Mouse (Mus musculus) limb, embryonic 14.5 days (tissue): ENCODE data around the gene Unc13b. TPM values are rescaled to one million over a fixed set of nuclear protein-coding genes. Genes with fewer than 3 reads are reported as not detected.

ENCODE experiments used
- ATAC-seq: fragments of 200-750 bp; cut with Nextera tagmentation; 2 replicates; pipeline ENCODE4 v1.8.0; 2017; ENCODE audit warnings: low read depth, moderate number of reproducible peaks, moderate TSS enrichment; ENCODE audit not compliant: low FRiP score
- DNase-seq: peaks from one replicate; pipeline ENCODE4 v3.0.0-alpha.2; 2015; ENCODE audit warnings: low spot score
- H3K27ac ChIP-seq: fragments of 300-500 bp; sonication (generic); replicated peaks from 2 replicates; pipeline ENCODE4 v1.5.1; 2014; ENCODE audit warnings: low read depth, mild to moderate bottlenecking, low read length, moderate library complexity, mixed read lengths
- H3K27me3 ChIP-seq: fragments of 300-500 bp; sonication (generic); 2 replicates; pipeline ENCODE4 v1.6.1; 2014; ENCODE audit warnings: low read length, mixed read lengths; ENCODE audit not compliant: control insufficient read depth, insufficient read depth
- H3K36me3 ChIP-seq: fragments of 300-500 bp; sonication (generic); 2 replicates; pipeline ENCODE4 v1.6.1; 2014; ENCODE audit warnings: mild to moderate bottlenecking, low read length, moderate library complexity, mixed read lengths; ENCODE audit not compliant: control insufficient read depth, insufficient read depth
- H3K4me1 ChIP-seq: fragments of 300-500 bp; sonication (generic); 2 replicates; pipeline ENCODE4 v1.6.1; 2014; ENCODE audit warnings: antibody characterized with exemption, low read length, mixed read lengths; ENCODE audit not compliant: control insufficient read depth, insufficient read depth
- H3K4me2 ChIP-seq: fragments of 300-500 bp; sonication (generic); replicated peaks from 2 replicates; pipeline ENCODE4 v1.6.1; 2014; ENCODE audit warnings: low read depth, mild to moderate bottlenecking, low read length, moderate library complexity; ENCODE audit not compliant: severe bottlenecking
- H3K4me3 ChIP-seq: fragments of 300-500 bp; sonication (generic); replicated peaks from 2 replicates; pipeline ENCODE4 v1.5.1; 2014; ENCODE audit warnings: low read length
- H3K9ac ChIP-seq: fragments of 300-500 bp; sonication (generic); 2 replicates; pipeline ENCODE4 v1.6.1; 2014; ENCODE audit warnings: mild to moderate bottlenecking, low read depth, low read length, moderate library complexity; ENCODE audit not compliant: severe bottlenecking
- H3K9me3 ChIP-seq: fragments of 300-500 bp; sonication (generic); 2 replicates; pipeline ENCODE4 v1.6.1; 2016; ENCODE audit warnings: low read length; ENCODE audit not compliant: control insufficient read depth
- POLR2A ChIP-seq: fragments of 200-500 bp; IDR thresholded peaks from 2 replicates; pipeline ENCODE4 v1.8.0; 2012; ENCODE audit warnings: inconsistent platforms, mild to moderate bottlenecking, moderate library complexity, borderline replicate concordance; ENCODE audit not compliant: insufficient read depth, insufficient read length; ENCODE audit errors: extremely low read depth
- WGBS: fragments of 180-500 bp; shearing (Covaris S2); extraction: QIAGEN DNeasy Blood & Tissue Kit; methylation state at CpG from one replicate; pipeline ENCODE4 v1.1.7; 2014; 5-methylcytosine and 5-hydroxymethylcytosine counted together
- polyA plus RNA-seq, 2 experiments: library from polyadenylated mRNA; depleted of rRNA in 1 of 2; stranded (reverse) in 1 of 2; unstranded in 1 of 2; fragments of >200 nt; fragmentation: Nextera tagmentation in 1 of 2; extraction: Ambion mirVana in 1 of 2; gene quantifications; 2 replicates each; pipeline versions ENCODE4 v1.2.1 to v1.2.3; 2012 to 2014

Gene Unc13b
- polyA plus RNA-seq, 2 experiments: 2.5 to 7.2 TPM

- no peak for ATAC-seq
- Histone ChIP-seq H3K27me3 (no peaks in the 10 kb centered on the region), H3K4me2 (no peak overlapping the region), H3K9ac (no peak overlapping the region), H3K9me3 (no peaks in the 10 kb centered on the region), H3K36me3 (no peaks in the 10 kb centered on the region), H3K4me3 (no peak overlapping the region), H3K27ac (no peak overlapping the region), H3K4me1 (no peaks in the 10 kb centered on the region)
- no peak for DNase-seq
- no peak for TF ChIP-seq POLR2A
- WGBS: 35% methylated on average over 11 of the region's 11 CpGs
These were observed 251.1 kb downstream of the Unc13b start for GRCm38 (mm10) chr4:43309696-43310338.

Other genes with a start within 250 kb of the Unc13b start
- gene Fam205a1, start 205.1 kb upstream of the Unc13b start, polyA plus RNA-seq (2012; rRNA removed): not detected in 2 replicates
- 0.06 TPM in 2 replicates for gene Fam205a1, start 205.1 kb upstream of the Unc13b start, polyA plus RNA-seq (2014; fragmentation: Nextera tagmentation; extraction: Ambion mirVana)
- 0.01 TPM in 1 of 2 replicates, not detected in the other for gene Gm12394, start 202.2 kb upstream of the Unc13b start, polyA plus RNA-seq (2012; rRNA removed)
- gene Gm12394, start 202.2 kb upstream of the Unc13b start, polyA plus RNA-seq (2014; fragmentation: Nextera tagmentation; extraction: Ambion mirVana): 0.21 and 0.23 TPM in 2 replicates
- gene Fam205c, start 184.7 kb upstream of the Unc13b start, polyA plus RNA-seq (2012; rRNA removed): not detected in 2 replicates
- gene Fam205c, start 184.7 kb upstream of the Unc13b start, polyA plus RNA-seq (2014; fragmentation: Nextera tagmentation; extraction: Ambion mirVana): 0.55 TPM in 1 of 2 replicates, not detected in the other
- 2.4 and 2.7 TPM in 2 replicates for gene Phf24, start 142.3 kb upstream of the Unc13b start, polyA plus RNA-seq (2012; rRNA removed)
- 1.1 and 1.2 TPM in 2 replicates for gene Phf24, start 142.3 kb upstream of the Unc13b start, polyA plus RNA-seq (2014; fragmentation: Nextera tagmentation; extraction: Ambion mirVana)
- 16.9 and 17.4 TPM in 2 replicates for gene Dnajb5, start 109.1 kb upstream of the Unc13b start, polyA plus RNA-seq (2012; rRNA removed)
- gene Dnajb5, start 109.1 kb upstream of the Unc13b start, polyA plus RNA-seq (2014; fragmentation: Nextera tagmentation; extraction: Ambion mirVana): 7.4 and 7.6 TPM in 2 replicates
- gene 1700022I11Rik, start 89.3 kb upstream of the Unc13b start, polyA plus RNA-seq (2012; rRNA removed): not detected in 2 replicates
- 0.45 and 0.48 TPM in 2 replicates for gene 1700022I11Rik, start 89.3 kb upstream of the Unc13b start, polyA plus RNA-seq (2014; fragmentation: Nextera tagmentation; extraction: Ambion mirVana)
- 194 and 248 TPM in 2 replicates for gene Vcp, start 58.4 kb upstream of the Unc13b start, polyA plus RNA-seq (2012; rRNA removed)
- 468 and 501 TPM in 2 replicates for gene Vcp, start 58.4 kb upstream of the Unc13b start, polyA plus RNA-seq (2014; fragmentation: Nextera tagmentation; extraction: Ambion mirVana)
- gene Fancg, start 48.4 kb upstream of the Unc13b start, polyA plus RNA-seq (2012; rRNA removed): 31.3 and 33.6 TPM in 2 replicates
- gene Fancg, start 48.4 kb upstream of the Unc13b start, polyA plus RNA-seq (2014; fragmentation: Nextera tagmentation; extraction: Ambion mirVana): 20.1 and 20.4 TPM in 2 replicates
- gene Pigo, start 33.1 kb upstream of the Unc13b start, polyA plus RNA-seq (2012; rRNA removed): 33.4 and 44.3 TPM in 2 replicates
- gene Pigo, start 33.1 kb upstream of the Unc13b start, polyA plus RNA-seq (2014; fragmentation: Nextera tagmentation; extraction: Ambion mirVana): 17.6 and 22.1 TPM in 2 replicates
- 156 and 171 TPM in 2 replicates for gene Stoml2, start 27.2 kb upstream of the Unc13b start, polyA plus RNA-seq (2012; rRNA removed)
- 316 and 318 TPM in 2 replicates for gene Stoml2, start 27.2 kb upstream of the Unc13b start, polyA plus RNA-seq (2014; fragmentation: Nextera tagmentation; extraction: Ambion mirVana)
- 22.1 and 24.1 TPM in 2 replicates for gene Fam214b, start 12.7 kb upstream of the Unc13b start, polyA plus RNA-seq (2012; rRNA removed)
- gene Fam214b, start 12.7 kb upstream of the Unc13b start, polyA plus RNA-seq (2014; fragmentation: Nextera tagmentation; extraction: Ambion mirVana): 9.5 and 11.6 TPM in 2 replicates
- gene Atp8b5, start 208.2 kb downstream of the Unc13b start, polyA plus RNA-seq (2012; rRNA removed): 0.68 and 1.3 TPM in 2 replicates
- gene Atp8b5, start 208.2 kb downstream of the Unc13b start, polyA plus RNA-seq (2014; fragmentation: Nextera tagmentation; extraction: Ambion mirVana): 0.52 and 0.57 TPM in 2 replicates